Mouse (Mus musculus): ENCODE results near the gene Usf1.

GRCm38 (mm10) chr1:171412446-171412845 is 1.3 kb downstream of the Usf1 start:
- TF ChIP-seq POLR2A (IDR thresholded peaks at IDR 0.05; ENCODE audit: low read depth, low read length) = no peak
- no peak for TF ChIP-seq CTCF (IDR thresholded peaks at IDR 0.05; ENCODE audit: extremely low read depth, insufficient read length, insufficient replicate concordance, low read depth, low read length)

Data from small intestine, adult 2 months (tissue).